40 mouse cellular contexts compared by ENCODE assay signal in the genomic region with DNA sequence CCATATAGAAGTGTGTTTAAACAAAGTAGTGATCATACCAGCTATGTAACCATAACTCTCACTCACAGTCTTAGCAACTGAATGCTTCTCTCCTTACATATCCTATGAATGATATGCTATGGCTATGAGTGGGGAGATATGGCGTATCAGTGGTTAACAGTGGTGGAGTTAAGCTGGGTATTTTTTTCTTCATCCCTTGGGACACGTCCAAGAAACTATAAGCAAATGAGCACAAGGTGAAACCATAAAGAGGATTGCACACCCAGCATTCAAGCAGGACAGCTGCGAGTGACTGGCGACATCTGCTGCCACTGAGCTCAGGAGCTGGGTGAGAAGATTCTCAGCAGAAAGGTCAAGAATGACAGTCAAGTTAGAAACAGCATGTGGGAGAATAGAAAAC. TPM values are rescaled to one million over a fixed set of nuclear protein-coding genes. Genes with fewer than 3 reads are reported as not detected.
DNase-seq lines count a peak whose midpoint lies in the region; ATAC-seq and TF ChIP-seq lines count a peak whose summit lies in the region.
"Had no signal": no experiment of that assay in that cellular context is flagged by ENCODE, and none has a peak within 500 bp of the region (broad histone marks: within the 10 kb centered on the region; RNA-seq: fewer than 3 reads in every experiment).

No protein-coding gene starts in this region.

- H3K27ac ChIP-seq in heart, postnatal 0 days (ENCODE audit: low read depth) = no peak overlapping the region
- no peak overlapping the region for H3K27ac ChIP-seq in heart, adult 2 months
- no peak overlapping the region for H3K27ac ChIP-seq in forebrain, embryonic 11.5 days (ENCODE audit: low read depth, low read length)
- H3K27ac ChIP-seq: embryonic facial prominence, embryonic 13.5 days; gastrocnemius, adult 2 months; hindbrain, embryonic 10.5 days; kidney, embryonic 15.5 days; liver, embryonic 14.5 days; macrophage; midbrain, embryonic 10.5 days; neural tube, embryonic 13.5 days; stomach, postnatal 0 days had no signal

- no peak for ATAC-seq in heart, postnatal 0 days (ENCODE audit: insufficient read depth, low read depth)
- peak; percentile 58 for ATAC-seq in erythroblast, adult 5-6 weeks (replicated peaks; ENCODE audit: low FRiP score, poor library complexity, severe bottlenecking)
- no peak for ATAC-seq in forebrain, embryonic 11.5 days (replicated peaks; ENCODE audit: low FRiP score)
- ATAC-seq in activated CD4-positive, CD25-positive, alpha-beta regulatory T cell, adult 4 months = no peak
- ATAC-seq: forebrain, embryonic 14.5 days; hindbrain, embryonic 16.5 days had no signal

- intact Hi-C loops in heart, adult 2 months (cut with DNase I) = no loop called here

- no peak for TF ChIP-seq POLR2A in heart, adult 2 months (IDR thresholded peaks at IDR 0.05; ENCODE audit: insufficient read depth, low read depth, low read length)

- no peaks in the 10 kb centered on the region for H3K79me2 ChIP-seq in heart, adult 2 months (replicated peaks; ENCODE audit: control insufficient read depth, insufficient read depth, low read length)

- no peaks in the 10 kb centered on the region for H3K9me3 ChIP-seq in heart, postnatal 0 days (replicated peaks; ENCODE audit: control insufficient read depth, low read length)
- H3K9me3 ChIP-seq in forebrain, embryonic 11.5 days (ENCODE audit: control insufficient read depth, low read length) = no peaks in the 10 kb centered on the region
- H3K9me3 ChIP-seq: hindbrain, embryonic 10.5 days; kidney, embryonic 15.5 days had no signal

- no peak overlapping the region for H3K4me2 ChIP-seq in heart, postnatal 0 days (ENCODE audit: low read depth, low read length)
- H3K4me2 ChIP-seq in forebrain, embryonic 11.5 days (ENCODE audit: low read depth, low read length, severe bottlenecking) = no peak overlapping the region
- H3K4me2 ChIP-seq: embryonic facial prominence, embryonic 13.5 days; heart, embryonic 12.5 days; kidney, embryonic 15.5 days; neural tube, embryonic 13.5 days had no signal

- no peaks in the 10 kb centered on the region for H3K27me3 ChIP-seq in heart, postnatal 0 days (ENCODE audit: control insufficient read depth, insufficient read depth, low read length)
- H3K27me3 ChIP-seq in heart, adult 2 months (ENCODE audit: control insufficient read depth, insufficient read depth, low read length) = peaks cover 1% of the 10 kb centered on the region; the same call in 1 of the 2 replicates
- H3K27me3 ChIP-seq in forebrain, embryonic 11.5 days (ENCODE audit: control insufficient read depth, insufficient read depth, low read length) = no peaks in the 10 kb centered on the region
- H3K27me3 ChIP-seq: heart, embryonic 12.5 days; kidney, embryonic 15.5 days; neural tube, embryonic 13.5 days had no signal

- no peak for TF ChIP-seq EP300 in heart, postnatal 0 days (IDR thresholded peaks at IDR 0.05; ENCODE audit: low read depth)
- TF ChIP-seq EP300 in heart, adult 2 months (IDR thresholded peaks at IDR 0.05; ENCODE audit: insufficient read depth, low read depth, low read length) = no peak

- TF ChIP-seq CTCF in heart, postnatal 0 days (IDR thresholded peaks at IDR 0.05; ENCODE audit: low read depth) = peak; percentile 15; the same call in 1 of the 2 replicates
- no peak for TF ChIP-seq CTCF in heart, adult 2 months (IDR thresholded peaks at IDR 0.05)

- no peak overlapping the region for H3K9ac ChIP-seq in heart, postnatal 0 days (replicated peaks; ENCODE audit: low read depth, low read length)
- no peak overlapping the region for H3K9ac ChIP-seq in heart, adult 2 months (ENCODE audit: low read depth, low read length)
- no peak overlapping the region for H3K9ac ChIP-seq in forebrain, embryonic 11.5 days (ENCODE audit: low read length)
- H3K9ac ChIP-seq: embryonic facial prominence, embryonic 13.5 days; heart, embryonic 12.5 days; kidney, embryonic 15.5 days; liver, embryonic 14.5 days; neural tube, embryonic 13.5 days had no signal

- WGBS in heart, postnatal 0 days = 45% methylated on average over 4 of the region's 4 CpGs
- WGBS in heart, adult 2 months = 59% methylated on average over 4 of the region's 4 CpGs
- WGBS in forebrain, embryonic 11.5 days = 83% methylated on average over 4 of the region's 4 CpGs

- no peak for DNase-seq in heart, postnatal 0 days (ENCODE audit: low spot score)
- no peak for DNase-seq in heart, adult 2 months
- peak; percentile 36 for DNase-seq in lung, postnatal 10 days
- DNase-seq in lung, postnatal 14 days = no peak
- DNase-seq in retina, postnatal 7 days (ENCODE audit: low read depth, low spot score) = peak; percentile 33
- DNase-seq in forebrain, embryonic 11.5 days (ENCODE audit: low spot score) = no peak
- DNase-seq: adrenal gland, postnatal 10 days; cerebellum, adult 11-12 months; cerebellum, adult 9-11 months; embryo, embryonic 11 days; gastrocnemius, adult 2 months; gastrocnemius, postnatal 36 days; kidney, adult 18-20 months; kidney, postnatal 25 days; liver; right cerebral cortex, adult 18-20 months; spleen, adult 18-20 months; thymus, adult 18-20 months; thymus, postnatal 25 days had no signal

- no peaks in the 10 kb centered on the region for H3K36me3 ChIP-seq in heart, postnatal 0 days (replicated peaks; ENCODE audit: control insufficient read depth, insufficient read depth, low read length)
- H3K36me3 ChIP-seq in heart, adult 2 months (ENCODE audit: control insufficient read depth, insufficient read depth, low read length) = no peaks in the 10 kb centered on the region
- no peaks in the 10 kb centered on the region for H3K36me3 ChIP-seq in forebrain, embryonic 11.5 days (ENCODE audit: control insufficient read depth, insufficient read depth, low read length)
- H3K36me3 ChIP-seq: embryonic facial prominence, embryonic 13.5 days; heart, embryonic 12.5 days; hindbrain, embryonic 10.5 days; kidney, embryonic 15.5 days; midbrain, embryonic 10.5 days; neural tube, embryonic 13.5 days had no signal

- peaks cover 6% of the 10 kb centered on the region; the same call in 1 of the 2 replicates for H3K4me1 ChIP-seq in heart, postnatal 0 days (ENCODE audit: control insufficient read depth, insufficient read depth)
- no peaks in the 10 kb centered on the region for H3K4me1 ChIP-seq in heart, adult 2 months (ENCODE audit: control insufficient read depth, insufficient read depth, low read length)
- H3K4me1 ChIP-seq in forebrain, embryonic 11.5 days (replicated peaks; ENCODE audit: control insufficient read depth, insufficient read depth, low read length) = no peaks in the 10 kb centered on the region
- H3K4me1 ChIP-seq: embryonic facial prominence, embryonic 13.5 days; heart, embryonic 12.5 days; kidney, embryonic 15.5 days; midbrain, embryonic 10.5 days; neural tube, embryonic 13.5 days had no signal

- no peak overlapping the region for H3K4me3 ChIP-seq in heart, postnatal 0 days (ENCODE audit: low read depth, low read length)
- H3K4me3 ChIP-seq in heart, adult 2 months = no peak overlapping the region
- no peak overlapping the region for H3K4me3 ChIP-seq in forebrain, embryonic 11.5 days (ENCODE audit: low read depth, low read length)
- H3K4me3 ChIP-seq: embryonic facial prominence, embryonic 13.5 days; gastrocnemius, adult 2 months; heart, embryonic 12.5 days; hindbrain, embryonic 10.5 days; kidney, embryonic 15.5 days; midbrain, embryonic 10.5 days; neural tube, embryonic 13.5 days had no signal

RNA-seq across cellular contexts. Expression of gene Prss54, which starts 9.9 kb away (rescaled TPM):
- total RNA-seq in heart, postnatal 0 days (2014; rRNA removed; ENCODE audit: low replicate concordance) = not detected in 2 replicates
- polyA plus RNA-seq in heart, postnatal 0 days (2015; fragmentation: Nextera tagmentation; extraction: Ambion mirVana) = not detected in 2 replicates
- total RNA-seq in heart, adult 2 months (2021) = not detected
- polyA plus RNA-seq in heart, adult 2 months (2012; rRNA removed) = not detected in 2 replicates
- total RNA-seq in erythroblast, adult 5-6 weeks (2015; ENCODE audit: low replicate concordance) = not detected in 2 replicates
- total RNA-seq in erythroblast, adult 5-6 weeks (2017; ENCODE audit: low replicate concordance) = not detected in 2 replicates
- not detected in 2 replicates for polyA plus RNA-seq in forebrain, embryonic 11.5 days (2014; fragmentation: Nextera tagmentation; extraction: Ambion mirVana)
- not detected for polyA plus RNA-seq in activated CD4-positive, CD25-positive, alpha-beta regulatory T cell, adult 4 months (2017; shearing (Covaris generic))
- total RNA-seq: adrenal gland, postnatal 10 days; gastrocnemius, adult 2 months; gastrocnemius, postnatal 36 days; heart, adult 18-20 months; heart, postnatal 10 days; layer of hippocampus, adult 18-20 months; layer of hippocampus, postnatal 10 days; left cerebral cortex, adult 18-20 months; midbrain, postnatal 0 days had no signal
- polyA plus RNA-seq: embryonic facial prominence, embryonic 13.5 days; forebrain, embryonic 14.5 days; heart, embryonic 12.5 days; hindbrain, embryonic 10.5 days; hindbrain, embryonic 16.5 days; intestine, embryonic 14.5 days; kidney, embryonic 15.5 days; limb, embryonic 11.5 days; liver, embryonic 14.5 days; macrophage; midbrain, embryonic 10.5 days; midbrain, postnatal 0 days; neural tube, embryonic 13.5 days; stomach, postnatal 0 days had no signal

RNA-seq across cellular contexts. Expression of gene Ccdc113, which starts 32.3 kb away (rescaled TPM):
- total RNA-seq in heart, postnatal 0 days (2014; rRNA removed; ENCODE audit: low replicate concordance) = 0.34 and 2.0 TPM in 2 replicates
- polyA plus RNA-seq in heart, postnatal 0 days (2015; fragmentation: Nextera tagmentation; extraction: Ambion mirVana) = 1.6 TPM in 2 replicates
- total RNA-seq in heart, adult 2 months (2021) = not detected
- 0.14 TPM in 1 of 2 replicates, not detected in the other for polyA plus RNA-seq in heart, adult 2 months (2012; rRNA removed)
- not detected in 2 replicates for total RNA-seq in erythroblast, adult 5-6 weeks (2015; ENCODE audit: low replicate concordance)
- total RNA-seq in erythroblast, adult 5-6 weeks (2017; ENCODE audit: low replicate concordance) = not detected in 2 replicates
- polyA plus RNA-seq in forebrain, embryonic 11.5 days (2014; fragmentation: Nextera tagmentation; extraction: Ambion mirVana) = 0.21 TPM in 1 of 2 replicates, not detected in the other
- not detected for polyA plus RNA-seq in activated CD4-positive, CD25-positive, alpha-beta regulatory T cell, adult 4 months (2017; shearing (Covaris generic))
- total RNA-seq: gastrocnemius, adult 2 months; gastrocnemius, postnatal 36 days had no signal
- polyA plus RNA-seq: limb, embryonic 11.5 days; liver, embryonic 14.5 days; macrophage had no signal

Comparison
In these comparisons a context has a peak if more than half of its experiments do, and no peak if none do; other contexts are left out.
1. DNase-seq: peak in lung, postnatal 10 days (single experiment) and retina, postnatal 7 days (single experiment); none in heart, postnatal 0 days (single experiment), heart, adult 2 months (0 of 2), lung, postnatal 14 days (single experiment) and forebrain, embryonic 11.5 days (single experiment).